Mouse (Mus musculus) urinary bladder, postnatal 10 days (tissue): ENCODE measurements around the gene Myocd.

ENCODE experiments used
- DNase-seq: peaks from one replicate; pipeline ENCODE4 v3.0.0; 2022; ENCODE audit warnings: low spot score

The Myocd gene

GRCm38 (mm10) chr11:65214954-65215629 is 54.7 kb downstream of the Myocd start:
- no peak for DNase-seq

DNA sequence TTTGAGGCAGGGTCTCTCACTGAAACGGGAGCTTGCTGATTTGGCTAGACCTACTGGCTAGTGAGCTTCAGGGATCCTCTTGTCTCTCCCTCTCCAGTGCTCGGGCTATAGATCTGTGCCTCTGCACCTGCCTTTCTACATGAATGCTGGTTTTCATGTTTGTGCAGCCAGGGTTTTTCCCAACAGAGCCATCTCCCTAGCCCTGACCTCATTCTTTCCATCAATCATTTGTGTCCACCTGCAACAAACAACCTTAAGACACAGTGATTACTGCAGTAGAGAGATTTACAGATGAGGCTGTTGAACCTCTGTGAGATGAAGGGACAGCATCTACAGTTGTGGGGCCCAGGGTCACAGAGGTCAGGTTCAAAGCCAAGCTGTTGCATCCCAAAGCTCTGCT is 56.0 kb downstream of the Myocd start:
- DNase-seq = no peak

DNA sequence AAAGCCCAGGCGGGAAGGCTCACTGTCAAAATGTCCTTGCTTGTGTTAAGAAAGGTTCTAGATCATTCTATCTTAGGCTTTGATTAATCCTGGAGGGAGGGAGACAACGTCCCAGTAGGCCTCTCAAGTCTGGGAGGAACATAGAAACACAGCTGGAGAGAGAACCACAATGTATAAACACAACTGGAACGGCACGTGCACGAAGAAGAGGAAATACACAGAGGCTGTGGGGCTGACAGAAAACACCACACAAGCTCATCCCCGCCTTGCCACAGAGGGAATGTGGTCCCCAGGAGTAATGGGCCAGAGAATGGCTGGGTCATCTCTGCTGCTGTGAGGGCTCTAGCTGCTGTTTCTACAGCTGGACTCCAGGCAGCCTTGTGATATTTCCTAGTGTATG is 58.1 kb downstream of the Myocd start:
- no peak for DNase-seq

DNA sequence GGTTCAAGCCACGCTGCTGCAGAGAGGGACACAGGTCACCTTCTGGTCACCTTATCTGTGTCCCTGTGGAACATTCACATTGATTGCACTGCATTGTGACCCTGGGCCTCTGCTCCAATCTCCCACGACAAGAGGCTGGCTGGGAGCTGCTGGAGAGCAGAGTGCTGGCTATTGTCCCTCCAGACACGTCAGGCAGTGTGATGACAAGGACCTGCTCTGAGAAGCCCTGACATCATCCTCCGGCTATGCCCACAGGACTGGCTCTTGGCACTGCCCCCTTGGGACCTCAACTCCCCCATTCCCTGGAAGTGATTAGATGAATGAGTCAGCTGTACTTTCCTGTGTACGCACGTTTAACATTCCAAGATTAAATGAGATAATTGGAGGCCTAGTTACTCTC is 60.3 kb downstream of the Myocd start:
- no peak for DNase-seq

DNA sequence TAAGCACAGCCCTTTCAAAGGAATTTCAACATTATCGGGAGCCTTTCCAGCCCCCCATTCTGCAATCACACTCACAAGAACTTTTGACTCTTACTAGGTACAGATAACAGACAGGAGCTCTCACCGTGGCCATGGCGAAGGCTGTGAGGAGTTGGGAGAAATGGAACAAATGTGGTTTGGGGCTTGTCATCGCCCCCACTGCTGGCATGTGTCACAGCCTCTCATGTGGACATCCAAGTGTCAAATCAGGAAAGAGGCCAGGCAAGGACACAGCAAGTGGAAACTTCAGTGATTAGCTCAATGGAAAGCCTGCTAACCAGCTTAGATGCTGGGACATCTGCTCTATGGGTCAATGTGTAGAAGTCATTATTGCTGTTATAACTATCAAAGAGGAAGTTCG is 64.5 kb downstream of the Myocd start:
- no peak for DNase-seq

GRCm38 (mm10) chr11:65204651-65205050 is 65.1 kb downstream of the Myocd start:
- no peak for DNase-seq

- no peak for DNase-seq
Observed at GRCm38 (mm10) chr11:65203020-65203419, 66.8 kb downstream of the Myocd start.

DNA sequence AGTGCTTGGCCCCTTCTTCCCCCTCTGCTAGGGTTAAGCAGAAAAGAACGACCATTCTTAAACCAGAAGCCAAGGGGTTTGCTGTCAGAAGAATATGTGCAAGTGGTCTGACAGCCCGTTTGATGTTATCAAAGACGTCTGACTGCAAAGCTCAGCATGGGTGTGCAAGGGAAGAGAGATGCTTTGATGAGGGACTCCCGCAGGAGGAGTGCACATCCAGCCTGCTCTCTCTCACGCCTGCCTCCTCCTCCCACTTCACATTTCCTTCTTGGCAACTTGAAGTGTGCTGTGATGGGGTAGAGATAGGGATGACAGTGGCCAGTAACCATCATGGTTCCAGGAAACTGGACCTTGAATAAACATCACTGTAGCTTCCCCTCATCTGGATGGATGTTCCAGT is 67.6 kb downstream of the Myocd start:
- no peak for DNase-seq

- DNase-seq = no peak
Observed at GRCm38 (mm10) chr11:65198026-65198425, 71.8 kb downstream of the Myocd start.

GRCm38 (mm10) chr11:65197280-65197679 is 72.5 kb downstream of the Myocd start:
- no peak for DNase-seq

DNA sequence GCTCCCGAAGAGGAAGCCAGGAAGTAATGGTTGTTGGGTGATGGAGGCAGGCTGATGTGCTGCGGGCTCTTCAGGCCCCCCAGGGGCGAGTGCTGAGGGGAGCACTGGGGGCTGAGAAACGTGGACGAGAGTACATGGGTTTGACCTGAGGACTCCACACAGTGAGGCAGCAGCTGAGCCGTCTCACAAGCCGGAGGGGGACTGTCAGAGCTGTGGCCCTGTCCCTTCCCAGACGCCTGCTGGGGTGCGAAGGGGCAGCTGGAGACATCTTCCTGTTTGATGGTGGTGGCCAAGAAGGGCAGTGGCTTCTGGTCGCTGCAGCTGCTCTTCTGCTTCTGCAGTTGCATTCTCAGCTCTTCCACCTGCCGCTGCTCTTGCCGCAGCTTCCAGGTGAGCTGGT is 82.8 kb downstream of the Myocd start:
- DNase-seq = no peak

GRCm38 (mm10) chr11:65185114-65185513 is 84.7 kb downstream of the Myocd start:
- no peak for DNase-seq

GRCm38 (mm10) chr11:65170121-65170750 is 99.6 kb downstream of the Myocd start:
- no peak for DNase-seq

DNA sequence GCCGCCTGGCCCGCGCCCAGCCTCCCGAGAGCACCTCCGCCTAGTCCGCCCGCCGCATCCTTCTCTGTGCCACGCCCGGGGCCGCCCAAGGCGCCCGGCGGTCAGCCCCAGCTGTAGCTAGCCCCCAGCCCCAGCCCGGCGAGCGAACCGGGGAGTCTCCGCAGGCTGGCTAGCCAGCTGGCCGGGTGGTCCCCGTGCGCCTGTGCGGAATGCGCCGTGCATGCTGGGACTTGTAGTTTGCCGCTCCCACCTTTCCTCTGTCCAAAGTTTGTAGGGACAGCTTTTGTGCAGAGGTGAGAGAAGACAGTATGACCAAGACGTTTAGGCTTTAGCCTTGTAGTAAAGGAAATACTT is 107.0 kb downstream of the Myocd start, which contains the start of gene Arhgap44:
Gene Arhgap44 (minus strand): TSS at position 195 of the 354 bp plus-strand sequence.
- no peak for DNase-seq

DNA sequence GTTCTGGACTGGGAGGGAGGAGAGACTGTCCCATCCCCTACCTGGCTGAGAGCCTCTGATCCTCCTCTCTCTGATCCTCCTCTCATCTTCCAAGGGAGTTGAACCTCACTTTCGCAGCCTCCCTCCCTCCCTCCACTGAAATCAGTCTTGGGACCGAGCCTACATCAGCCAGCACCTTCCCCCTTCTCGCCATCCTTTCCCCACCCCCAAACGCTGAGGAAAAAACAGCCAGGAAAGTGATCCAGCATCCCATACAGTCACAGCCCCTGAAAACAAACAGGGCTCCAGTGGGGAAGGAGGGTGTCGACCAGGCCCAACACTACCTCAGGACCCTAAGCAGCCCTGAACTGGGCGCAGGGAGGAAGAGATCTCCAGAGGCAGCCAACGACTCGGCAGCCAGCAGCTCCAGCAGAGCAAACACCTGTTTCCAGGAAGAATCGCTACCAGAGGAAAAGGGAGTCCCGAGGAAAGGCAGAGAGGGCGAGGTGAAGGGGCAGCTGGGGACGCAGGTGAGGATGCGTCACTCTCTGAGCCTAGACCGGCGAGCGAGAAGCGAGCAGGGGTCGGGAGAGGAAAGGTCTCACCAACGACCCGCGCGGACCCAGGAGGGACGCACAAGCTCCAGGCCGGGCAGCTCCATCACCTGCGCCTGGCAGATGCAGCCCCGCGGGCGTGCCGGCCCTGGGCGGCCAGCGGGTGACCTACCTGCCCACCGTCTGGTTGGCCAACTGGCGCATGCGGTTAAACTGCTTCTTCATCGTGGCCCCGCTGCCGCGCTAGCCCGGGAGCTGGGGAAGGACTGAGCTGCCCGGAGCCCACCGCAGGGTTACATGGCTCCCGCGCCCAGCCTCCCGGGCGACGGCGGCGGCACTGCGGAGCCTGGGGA is 107.7 kb downstream of the Myocd start:
- DNase-seq = no peak

GRCm38 (mm10) chr11:65160991-65161880 is 108.6 kb downstream of the Myocd start:
- DNase-seq = no peak

DNA sequence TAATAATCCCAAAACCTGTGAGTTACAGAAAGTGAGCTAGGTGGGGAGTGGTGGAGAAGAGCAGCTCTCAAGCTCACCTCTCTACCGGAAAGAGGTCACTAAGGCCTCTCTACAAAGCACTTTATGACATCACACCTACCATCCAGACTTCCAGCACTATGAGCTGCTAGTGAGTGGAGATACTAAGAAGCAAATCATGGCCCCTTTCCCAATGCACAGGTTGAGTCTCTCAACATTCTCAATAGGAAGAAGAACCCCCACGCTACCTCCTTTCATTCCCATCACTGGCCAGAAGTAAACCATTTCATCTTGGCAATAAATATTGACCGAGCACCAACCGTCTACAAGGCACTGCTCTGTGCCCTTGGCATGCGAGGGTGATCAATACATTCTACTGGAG is 110.0 kb downstream of the Myocd start, which contains the start of gene 1700086D15Rik:
Gene 1700086D15Rik (minus strand): TSS at position 101 of the 400 bp plus-strand sequence.
- DNase-seq = no peak

DNA sequence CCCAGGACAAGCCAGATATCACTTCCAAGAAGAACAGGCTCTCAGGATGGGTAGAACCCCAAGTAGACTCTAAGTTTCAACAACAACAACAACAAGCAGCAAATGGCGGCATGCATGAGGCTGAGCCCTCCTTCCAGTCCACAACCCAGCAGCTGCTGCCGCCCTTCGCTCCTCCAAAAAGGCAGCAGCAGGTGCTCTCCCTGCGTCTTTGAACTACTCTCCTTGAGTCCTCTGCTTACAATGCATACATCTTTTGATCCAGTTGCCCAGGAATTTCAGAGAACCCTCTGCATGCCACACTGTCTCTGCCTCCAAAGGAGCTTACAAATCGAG is 111.2 kb downstream of the Myocd start:
- no peak for DNase-seq

DNA sequence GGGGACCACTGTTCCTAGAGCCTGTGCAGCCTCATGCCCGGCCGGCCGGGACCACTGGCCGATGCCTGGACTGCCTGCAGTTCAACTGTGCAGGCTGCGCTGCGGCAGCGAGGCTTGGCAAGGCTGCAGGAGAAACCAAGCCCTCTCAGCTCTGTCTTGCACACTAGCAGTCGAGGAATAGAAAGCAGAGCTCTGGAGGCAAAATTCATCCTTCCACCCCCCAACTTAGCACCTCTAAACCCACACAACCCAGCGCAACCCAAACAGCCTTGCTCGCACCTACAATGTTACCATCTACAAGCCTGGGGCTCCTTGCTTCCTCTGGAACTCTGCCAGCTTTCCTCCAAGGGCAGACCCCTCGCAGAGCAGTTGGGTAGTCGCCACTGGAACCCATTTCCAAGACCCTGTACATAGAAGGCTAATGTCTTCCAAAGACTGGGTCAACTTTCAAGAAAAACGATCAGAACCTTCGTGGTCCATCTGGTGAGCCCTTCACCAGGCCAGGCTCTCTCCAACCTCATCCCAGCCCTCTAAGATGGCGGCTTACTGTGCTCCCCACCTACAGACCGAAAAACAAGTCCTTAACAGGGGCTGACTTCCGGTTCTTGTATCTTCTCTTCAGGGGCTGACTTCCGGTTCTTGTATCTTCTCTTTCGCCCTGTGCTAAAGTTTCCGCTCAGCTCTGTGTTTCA is 111.7 kb downstream of the Myocd start:
- no peak for DNase-seq

DNA sequence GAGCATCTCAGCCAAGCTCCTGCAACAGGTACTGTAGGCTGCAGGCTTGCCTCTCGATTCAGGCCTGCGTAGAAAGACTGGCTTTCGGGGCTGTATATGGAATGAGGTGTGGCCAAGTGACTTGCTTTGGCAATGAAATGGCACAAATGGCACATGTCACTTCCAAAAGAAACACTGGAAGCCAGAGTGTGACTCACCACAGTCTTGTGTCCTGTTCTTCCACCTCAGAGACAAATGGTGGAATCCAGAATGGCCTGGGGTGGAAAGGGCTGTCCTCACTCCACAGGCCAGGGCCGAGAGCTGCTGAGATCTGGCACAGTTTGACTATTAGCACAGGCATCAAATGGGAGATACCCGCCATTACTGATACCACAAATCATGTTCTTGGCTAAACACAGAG is 116.8 kb downstream of the Myocd start:
- no peak for DNase-seq

- no peak for DNase-seq
Observed at GRCm38 (mm10) chr11:65148441-65148840, 121.3 kb downstream of the Myocd start.
